Mouse (Mus musculus): Measurements from ENCODE around the gene Arpp21. TPM values are rescaled to one million over a fixed set of nuclear protein-coding genes. Genes with fewer than 3 reads are reported as not detected.

The Arpp21 gene
- total RNA-seq, 1 experiment from 2014 or later: not detected

DNA sequence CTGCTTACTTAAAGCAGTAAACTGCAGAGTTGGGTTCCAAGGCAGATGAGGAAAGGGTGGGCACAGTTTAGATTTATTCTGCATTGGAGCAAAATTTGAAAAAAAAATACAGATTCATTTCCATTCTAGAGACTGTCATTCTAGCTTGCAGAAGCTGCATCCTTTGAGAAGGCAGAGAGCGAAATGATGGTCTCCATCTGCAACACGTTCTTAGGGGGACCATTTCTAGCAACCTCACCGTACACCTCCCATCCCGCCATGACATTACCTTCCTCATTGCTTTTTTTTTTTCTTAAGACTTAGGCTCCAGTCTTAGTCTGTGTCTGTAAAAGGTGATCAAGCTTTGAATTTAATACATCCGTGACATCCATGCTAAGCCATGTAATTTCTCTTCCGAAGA is 2.4 kb downstream of the Arpp21 start:
- ATAC-seq (replicated peaks; ENCODE audit: insufficient number of reproducible peaks, low FRiP score, low TSS enrichment, poor library complexity, severe bottlenecking): no peak

DNA sequence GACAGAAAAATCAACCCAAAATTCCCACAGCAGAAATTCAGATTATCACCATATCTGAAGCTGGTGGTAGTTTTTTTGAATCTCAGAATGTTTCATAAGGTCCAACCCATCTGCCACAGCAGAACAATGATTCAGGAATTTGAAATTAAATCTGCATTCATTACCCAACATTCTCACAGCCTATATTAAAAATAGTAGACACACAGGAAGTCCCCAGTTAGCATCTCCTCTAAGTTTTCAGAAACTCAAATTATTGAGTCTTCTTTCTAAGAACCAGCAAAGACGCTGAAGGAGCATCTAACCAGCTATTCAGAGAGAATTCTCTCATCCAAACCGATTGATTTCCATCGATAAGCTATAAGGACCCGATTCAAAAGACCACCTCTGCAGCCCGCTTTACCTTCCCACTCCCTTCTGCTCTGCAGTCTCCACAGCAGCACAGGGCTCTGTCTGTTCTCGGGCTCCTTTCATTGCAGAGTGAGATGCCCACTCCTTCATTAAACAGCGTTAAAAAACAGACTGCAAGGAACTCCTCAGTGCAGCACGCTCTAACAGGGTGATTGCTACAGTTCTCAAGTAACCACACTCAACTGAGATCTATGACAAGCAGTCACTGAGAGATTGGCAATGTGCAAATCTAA is 3.7 kb downstream of the Arpp21 start:
- ATAC-seq (replicated peaks; ENCODE audit: insufficient number of reproducible peaks, low FRiP score, low TSS enrichment, poor library complexity, severe bottlenecking): no peak

DNA sequence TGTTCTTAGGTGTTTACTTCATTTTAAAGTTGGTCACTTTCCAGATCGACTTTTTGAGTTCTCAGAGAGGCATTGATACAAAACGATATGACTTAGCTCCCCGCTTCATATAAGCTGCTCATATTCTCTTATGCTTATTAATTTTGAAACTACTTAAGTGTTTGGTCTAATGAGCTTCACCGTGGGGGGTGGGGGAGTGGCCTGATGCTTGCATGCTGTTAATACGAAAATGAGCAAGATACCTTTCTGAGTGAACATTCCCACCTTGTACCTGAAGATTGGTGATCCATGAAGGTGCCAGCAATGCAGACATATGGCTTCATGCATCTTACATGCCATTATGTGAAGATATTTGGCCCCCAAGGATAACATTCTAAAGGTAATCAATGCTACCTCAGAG is 4.4 kb downstream of the Arpp21 start:
- no peak for ATAC-seq (replicated peaks; ENCODE audit: insufficient number of reproducible peaks, low FRiP score, low TSS enrichment, poor library complexity, severe bottlenecking)

DNA sequence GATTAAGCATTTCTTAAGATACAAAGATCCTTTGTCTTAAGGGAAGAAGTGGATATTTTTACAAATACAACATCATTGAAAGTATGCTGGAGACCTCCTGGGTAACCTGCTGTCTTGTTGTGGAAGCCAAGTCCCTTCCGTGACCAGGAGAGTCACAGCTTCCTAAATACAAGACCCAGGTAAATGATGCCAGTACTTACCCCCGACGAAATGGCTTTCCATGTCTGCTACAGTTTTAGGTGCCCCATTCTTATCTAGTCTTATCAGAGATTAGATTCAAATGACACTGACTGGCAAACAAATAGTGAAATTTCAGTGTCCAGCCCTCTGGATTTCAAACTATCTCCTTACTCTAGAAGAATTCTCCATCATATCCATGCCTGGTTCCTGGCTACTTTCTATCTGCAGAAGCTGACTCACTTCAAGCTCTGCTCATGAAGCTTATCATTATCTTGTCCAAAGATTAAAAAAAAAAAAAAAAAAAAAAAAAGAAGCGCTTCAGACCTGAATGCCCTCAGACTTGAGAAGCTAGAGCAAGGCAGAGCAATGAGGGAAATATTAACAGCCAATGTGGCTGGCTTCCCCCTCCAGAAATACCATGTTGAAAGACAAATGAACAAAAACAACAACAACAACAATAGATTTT is 4.9 kb downstream of the Arpp21 start:
- ATAC-seq (replicated peaks; ENCODE audit: insufficient number of reproducible peaks, low FRiP score, low TSS enrichment, poor library complexity, severe bottlenecking): no peak

DNA sequence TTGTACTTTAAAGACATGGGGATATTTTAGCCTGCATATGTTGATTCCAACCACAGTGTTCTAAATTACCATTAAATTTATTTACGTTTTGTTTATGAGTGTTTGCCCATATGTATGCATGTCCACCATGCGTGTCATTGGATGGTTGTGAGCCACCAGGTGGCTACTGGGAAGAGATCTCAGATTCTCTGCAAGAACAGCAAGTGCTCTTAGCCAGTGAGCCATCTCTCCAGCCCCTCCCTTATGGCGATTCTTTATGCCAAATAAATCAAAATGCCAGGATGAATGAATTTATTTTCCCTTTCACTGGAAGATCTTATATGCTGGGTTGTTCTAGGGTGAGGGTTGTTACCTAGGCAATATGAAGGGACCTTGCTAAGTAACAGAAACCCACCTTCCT is 7.3 kb downstream of the Arpp21 start:
- ATAC-seq (replicated peaks; ENCODE audit: insufficient number of reproducible peaks, low FRiP score, low TSS enrichment, poor library complexity, severe bottlenecking): no peak

DNA sequence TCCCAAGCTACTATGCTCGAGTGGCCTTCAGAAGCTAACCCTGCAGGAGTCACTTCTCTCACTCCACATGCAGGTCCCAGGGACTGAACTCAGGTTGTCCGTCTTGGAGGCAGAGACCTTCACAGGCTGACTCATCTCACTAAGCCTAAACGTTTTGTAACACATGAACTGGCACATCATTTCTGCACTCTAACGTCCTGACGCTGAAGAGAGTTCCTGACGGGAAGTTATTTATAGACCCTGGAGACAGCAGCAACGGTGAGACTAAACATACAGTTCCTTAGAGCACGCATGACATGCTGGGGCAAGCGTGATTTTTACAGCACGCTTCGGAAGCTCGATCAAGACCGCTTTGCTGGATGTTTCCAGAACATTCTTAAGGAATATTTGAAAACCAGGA is 8.6 kb downstream of the Arpp21 start:
- no peak for ATAC-seq (replicated peaks; ENCODE audit: insufficient number of reproducible peaks, low FRiP score, low TSS enrichment, poor library complexity, severe bottlenecking)

DNA sequence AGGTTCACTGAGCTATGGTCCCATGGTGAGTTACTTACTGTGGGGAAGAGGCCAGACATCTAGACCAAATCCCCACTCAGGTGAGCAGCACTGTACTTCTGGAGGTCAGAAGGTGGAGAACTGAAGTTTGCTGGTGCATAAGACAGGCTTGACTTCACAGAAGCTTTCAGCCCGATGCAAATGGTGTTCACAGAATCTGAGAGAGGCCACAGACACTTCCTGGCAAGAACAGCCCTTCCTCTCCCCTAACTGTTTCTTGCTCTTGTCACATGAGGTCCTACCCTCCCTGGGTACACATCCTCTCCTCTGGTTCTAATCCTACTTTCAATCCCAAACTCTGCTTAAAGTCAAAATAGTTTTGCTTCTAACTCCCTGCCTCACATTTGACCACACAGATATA is 9.2 kb downstream of the Arpp21 start:
- ATAC-seq (replicated peaks; ENCODE audit: insufficient number of reproducible peaks, low FRiP score, low TSS enrichment, poor library complexity, severe bottlenecking): no peak

DNA sequence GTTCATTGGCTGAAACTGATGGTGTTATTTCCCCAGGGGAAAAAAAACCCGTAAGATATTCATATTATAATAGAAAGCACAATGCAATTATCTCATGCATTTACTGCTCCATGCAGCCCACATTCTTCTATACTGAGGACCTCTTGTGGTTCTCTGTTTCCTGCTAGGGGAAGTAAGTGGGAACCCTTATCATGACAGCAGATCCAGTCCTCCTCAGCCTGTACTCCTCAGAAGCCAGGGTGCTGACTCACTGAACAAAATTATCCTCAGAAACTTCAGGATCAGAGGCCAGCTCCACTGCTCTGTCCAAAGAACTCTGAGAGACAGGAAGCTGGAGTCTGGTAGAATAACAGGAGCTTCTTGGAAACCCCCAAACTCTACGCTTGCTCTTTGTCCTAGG is 10.7 kb downstream of the Arpp21 start:
- no peak for ATAC-seq (replicated peaks; ENCODE audit: insufficient number of reproducible peaks, low FRiP score, low TSS enrichment, poor library complexity, severe bottlenecking)

DNA sequence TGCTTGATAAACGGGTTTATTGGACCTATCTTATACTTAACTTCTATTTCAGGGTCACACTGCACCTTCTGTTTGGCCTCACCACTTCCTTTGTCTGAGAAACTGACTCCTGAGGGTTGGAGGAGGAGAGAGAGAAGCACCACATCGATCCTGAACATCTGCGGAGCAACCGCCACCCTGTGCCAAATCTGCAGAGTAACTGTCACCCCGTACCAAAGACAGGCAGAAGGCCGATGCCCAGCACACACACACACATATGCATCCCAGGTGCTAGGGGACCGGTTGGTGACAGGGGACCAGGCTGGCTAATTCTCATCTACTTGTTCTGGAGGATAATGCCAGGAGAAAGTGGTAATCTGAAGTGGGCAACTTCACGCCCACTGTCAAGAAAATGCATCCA is 16.4 kb downstream of the Arpp21 start:
- ATAC-seq (replicated peaks; ENCODE audit: insufficient number of reproducible peaks, low FRiP score, low TSS enrichment, poor library complexity, severe bottlenecking): no peak

DNA sequence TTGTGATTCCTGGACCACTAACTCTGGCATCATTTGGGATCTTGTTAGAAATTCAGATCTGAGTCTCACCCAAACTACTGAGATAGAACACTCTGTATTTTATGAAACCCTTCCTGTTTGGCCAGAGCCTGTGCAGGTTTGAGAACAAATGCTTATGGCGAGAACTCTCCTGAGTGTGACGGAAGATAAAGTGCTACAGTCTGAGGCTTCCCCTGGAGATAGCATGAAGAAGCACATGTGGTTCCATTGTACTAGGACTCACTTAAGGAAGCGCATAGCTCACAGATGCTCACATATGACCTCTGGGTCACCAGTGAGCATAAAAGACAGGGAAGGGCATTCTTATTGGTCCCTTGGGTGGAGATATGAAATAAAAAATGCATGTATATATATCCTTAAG is 17.5 kb downstream of the Arpp21 start:
- ATAC-seq (replicated peaks; ENCODE audit: insufficient number of reproducible peaks, low FRiP score, low TSS enrichment, poor library complexity, severe bottlenecking): no peak

DNA sequence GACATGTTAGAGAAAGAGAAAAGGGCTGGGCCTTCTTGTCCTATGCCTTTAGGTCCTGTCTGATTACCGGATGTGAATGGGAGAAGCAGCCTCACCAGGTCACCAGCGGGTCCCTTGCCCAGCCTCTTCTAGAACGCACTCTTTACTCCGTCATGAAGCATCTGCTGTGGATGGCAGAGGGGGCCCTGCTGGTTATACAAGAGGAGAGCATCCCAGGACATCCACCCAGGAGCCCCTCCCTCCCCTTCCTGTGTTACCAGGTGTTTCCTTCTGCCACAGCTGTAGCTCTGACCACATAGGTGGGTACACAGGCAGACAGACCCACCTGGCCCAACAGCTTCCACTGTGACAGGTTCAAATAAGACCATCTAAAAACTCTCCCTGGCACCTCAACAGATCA is 18.6 kb downstream of the Arpp21 start:
- no peak for ATAC-seq (replicated peaks; ENCODE audit: insufficient number of reproducible peaks, low FRiP score, low TSS enrichment, poor library complexity, severe bottlenecking)

DNA sequence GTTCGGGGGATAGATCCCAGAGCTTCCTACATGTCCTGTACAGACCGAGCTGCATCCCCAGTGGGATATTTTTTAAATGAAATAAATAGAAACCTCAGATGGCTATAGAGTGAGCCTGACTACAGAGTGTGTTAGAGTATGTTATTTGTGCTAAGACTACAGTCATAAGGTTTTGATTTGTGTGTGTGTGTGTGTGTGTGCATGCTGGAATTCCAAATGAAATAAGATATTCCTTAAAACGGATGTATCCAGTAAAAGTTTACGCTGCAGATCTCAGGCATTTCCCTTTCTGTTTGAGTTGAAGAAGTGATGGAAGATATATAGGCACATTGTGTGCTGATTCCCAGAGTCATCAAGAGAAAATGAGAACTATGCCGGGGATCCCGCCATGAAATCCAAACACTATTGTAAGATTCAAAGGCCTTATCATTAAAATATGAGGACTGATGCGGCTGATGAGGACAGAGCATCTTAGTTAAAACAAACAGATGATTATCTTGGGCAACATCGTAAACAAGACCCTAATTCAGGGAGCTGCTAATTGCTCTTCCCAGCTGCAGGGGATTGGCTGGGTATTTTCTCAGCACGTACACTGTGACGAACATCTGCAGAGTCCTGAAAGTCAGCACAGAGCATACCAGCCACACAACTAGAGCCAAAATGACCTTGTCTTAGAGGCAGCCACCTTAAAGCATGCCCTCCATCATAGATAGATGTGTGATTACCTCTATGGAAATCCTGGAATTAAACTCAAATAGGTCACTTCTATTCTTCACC is 20.5 kb downstream of the Arpp21 start:
- no peak for ATAC-seq (replicated peaks; ENCODE audit: insufficient number of reproducible peaks, low FRiP score, low TSS enrichment, poor library complexity, severe bottlenecking)

DNA sequence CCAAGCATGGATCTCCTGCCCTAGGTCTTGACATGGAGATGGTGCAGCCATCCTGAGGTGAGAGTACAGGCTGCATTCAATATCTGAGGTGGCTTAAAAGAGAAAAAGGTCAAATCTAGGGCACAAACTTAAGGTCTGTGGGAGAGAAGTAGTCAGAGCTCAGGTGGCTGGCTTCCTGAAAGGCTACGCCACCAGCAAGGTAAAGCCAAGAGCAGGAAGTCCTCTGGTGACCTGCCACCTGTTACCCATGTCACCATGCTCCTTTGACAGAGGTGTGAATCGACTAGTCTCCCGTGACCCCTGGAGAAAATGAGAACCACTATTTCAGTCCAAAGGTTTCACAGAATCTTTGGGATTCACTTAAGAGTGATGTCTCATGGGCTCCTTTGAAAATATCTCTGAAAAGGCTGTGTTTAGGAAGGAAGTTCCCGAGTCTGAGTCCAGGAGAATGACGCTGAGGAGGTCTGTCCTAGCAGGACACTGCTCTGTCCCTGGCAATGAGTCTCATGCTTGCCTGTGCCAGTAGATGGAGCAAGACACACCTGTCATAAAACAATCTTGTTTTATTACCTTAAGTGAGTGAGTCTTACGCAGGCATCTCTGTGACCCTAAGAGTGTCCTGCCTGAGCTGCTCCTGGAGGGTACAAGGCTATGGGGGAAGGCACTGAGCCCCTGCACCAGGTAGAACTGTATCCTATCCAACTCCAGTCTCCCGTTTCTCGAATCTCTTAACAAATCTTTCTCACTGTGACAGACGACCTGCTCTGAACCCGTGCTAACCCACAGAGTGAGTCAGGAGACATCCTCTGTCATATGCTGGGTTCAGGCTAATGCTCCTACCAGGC is 22.1 kb downstream of the Arpp21 start:
- ATAC-seq (replicated peaks; ENCODE audit: insufficient number of reproducible peaks, low FRiP score, low TSS enrichment, poor library complexity, severe bottlenecking): no peak

DNA sequence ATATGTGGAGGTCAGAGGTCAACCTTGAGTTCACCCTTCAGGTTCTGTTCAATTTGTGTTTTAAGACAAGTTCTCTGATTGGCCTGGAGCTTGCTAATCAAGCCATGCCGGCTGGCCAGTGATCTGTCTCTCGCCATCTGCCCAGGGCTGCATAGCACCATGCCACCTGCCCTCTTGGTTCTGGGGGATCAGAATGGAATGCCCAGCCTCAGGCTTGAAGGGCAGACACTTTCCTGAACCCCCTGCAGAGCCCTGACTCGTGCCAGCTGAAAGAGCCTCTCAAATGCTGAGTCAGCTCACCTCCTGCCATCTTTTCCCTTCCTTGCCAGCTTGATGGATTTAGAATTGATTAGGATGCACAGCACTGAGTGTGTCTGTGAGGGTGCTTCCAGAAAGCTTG is 25.9 kb downstream of the Arpp21 start:
- no peak for ATAC-seq (replicated peaks; ENCODE audit: insufficient number of reproducible peaks, low FRiP score, low TSS enrichment, poor library complexity, severe bottlenecking)

DNA sequence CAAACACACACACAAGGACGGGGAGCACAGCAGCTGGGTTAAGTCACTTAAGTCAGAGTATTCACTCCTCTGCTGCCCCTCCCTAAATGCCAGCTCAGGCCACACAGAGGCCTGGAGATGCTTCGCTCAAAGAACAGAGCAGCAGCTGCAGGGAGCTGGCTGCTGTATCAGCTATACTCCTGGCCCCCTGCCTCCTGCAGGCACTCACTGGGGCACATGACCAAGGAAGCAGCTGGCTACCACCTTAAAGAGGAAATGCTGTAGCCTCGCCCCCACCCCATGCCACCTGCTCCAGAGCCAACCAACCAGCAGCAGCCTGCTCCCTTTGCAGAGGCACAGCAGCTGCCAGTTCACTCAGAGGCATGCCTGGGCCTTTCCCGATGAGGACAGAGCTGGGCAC is 28.0 kb downstream of the Arpp21 start:
- ATAC-seq (replicated peaks; ENCODE audit: insufficient number of reproducible peaks, low FRiP score, low TSS enrichment, poor library complexity, severe bottlenecking): no peak

DNA sequence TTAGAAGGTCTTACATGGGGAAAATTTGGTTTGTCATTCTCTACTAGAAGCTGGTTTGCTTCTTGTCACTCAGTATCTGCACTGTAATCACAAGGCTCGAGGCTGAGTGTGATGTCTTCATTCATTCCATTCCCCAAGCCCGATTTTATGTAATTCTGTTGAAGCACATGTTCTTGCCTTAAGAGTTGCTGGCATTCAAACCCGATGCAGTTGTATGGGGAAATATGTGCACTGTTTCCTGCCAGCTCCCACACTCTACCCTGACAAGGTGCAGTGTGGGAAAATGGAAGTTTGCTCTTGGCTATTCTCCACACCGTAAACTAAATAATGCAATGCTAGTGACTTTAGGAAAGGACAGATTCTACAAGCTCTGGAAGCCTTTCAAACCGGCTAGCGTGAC is 37.4 kb downstream of the Arpp21 start:
- no peak for ATAC-seq (replicated peaks; ENCODE audit: insufficient number of reproducible peaks, low FRiP score, low TSS enrichment, poor library complexity, severe bottlenecking)

DNA sequence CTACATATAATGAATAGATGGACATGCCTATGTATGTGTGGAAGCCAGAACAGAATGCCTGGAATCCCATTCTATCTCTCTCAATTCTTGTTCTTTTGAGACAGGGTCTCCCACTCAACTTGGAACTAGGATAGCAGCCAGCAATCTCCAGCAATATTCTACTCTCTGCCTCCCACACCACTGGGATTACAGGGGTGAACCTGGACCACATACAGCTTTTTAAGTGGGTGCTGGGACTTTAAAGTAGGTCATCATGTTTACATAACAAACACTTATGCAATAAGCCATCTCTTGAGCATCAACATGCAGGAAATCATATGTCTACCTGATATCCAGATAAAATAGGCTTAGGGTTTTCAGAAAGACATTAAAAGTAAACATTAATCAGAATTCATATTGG is 41.7 kb downstream of the Arpp21 start:
- ATAC-seq (replicated peaks; ENCODE audit: insufficient number of reproducible peaks, low FRiP score, low TSS enrichment, poor library complexity, severe bottlenecking): no peak

DNA sequence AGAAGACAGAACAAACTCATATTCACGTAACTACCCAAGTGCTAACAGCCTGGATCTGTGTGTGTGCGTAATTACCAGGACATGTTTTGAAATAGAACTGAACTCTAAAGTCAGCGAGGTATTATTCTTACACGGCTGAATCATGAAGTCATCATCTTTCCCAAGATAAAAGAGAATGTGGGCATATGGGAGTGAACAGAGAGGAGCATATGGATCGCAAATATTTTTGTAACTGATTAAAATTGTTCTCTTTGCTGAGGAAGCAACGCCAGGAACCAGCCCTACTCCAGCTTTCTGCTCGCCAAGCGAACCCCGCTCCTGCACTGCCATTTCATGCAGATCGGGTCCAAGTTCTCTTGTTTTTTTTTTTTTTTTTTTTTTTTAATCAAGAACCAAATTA is 46.3 kb downstream of the Arpp21 start:
- ATAC-seq (replicated peaks; ENCODE audit: insufficient number of reproducible peaks, low FRiP score, low TSS enrichment, poor library complexity, severe bottlenecking): no peak

DNA sequence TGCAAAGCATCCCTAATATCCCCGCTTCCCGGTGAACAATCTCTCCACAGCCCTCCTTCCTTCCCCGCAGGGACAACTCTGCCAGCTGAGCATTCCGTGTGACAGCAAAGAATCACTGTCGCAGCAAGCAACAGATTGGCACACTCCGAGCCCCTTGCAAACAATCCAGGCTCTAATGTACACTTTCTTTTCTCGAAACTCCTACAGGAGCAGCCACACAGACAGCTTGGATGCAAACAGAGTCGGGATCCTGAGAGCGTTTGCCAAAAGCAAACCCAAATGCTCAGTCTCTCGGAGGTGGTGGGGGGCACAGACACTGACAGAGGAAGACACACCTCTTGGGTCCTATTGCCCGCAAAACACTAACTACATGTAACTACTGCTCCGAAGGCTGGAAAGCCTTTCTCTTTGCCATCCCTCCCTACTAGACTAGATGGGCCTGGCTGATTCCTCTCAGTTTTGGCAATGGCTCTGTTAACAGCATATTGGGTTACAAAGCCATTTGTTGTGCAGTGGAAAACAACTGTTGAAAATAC is 47.3 kb downstream of the Arpp21 start:
- ATAC-seq (replicated peaks; ENCODE audit: insufficient number of reproducible peaks, low FRiP score, low TSS enrichment, poor library complexity, severe bottlenecking): no peak

Data from monocyte, adult 5-6 weeks (primary cell).